10 mouse cellular contexts compared by ENCODE assay signal in the genomic region with DNA sequence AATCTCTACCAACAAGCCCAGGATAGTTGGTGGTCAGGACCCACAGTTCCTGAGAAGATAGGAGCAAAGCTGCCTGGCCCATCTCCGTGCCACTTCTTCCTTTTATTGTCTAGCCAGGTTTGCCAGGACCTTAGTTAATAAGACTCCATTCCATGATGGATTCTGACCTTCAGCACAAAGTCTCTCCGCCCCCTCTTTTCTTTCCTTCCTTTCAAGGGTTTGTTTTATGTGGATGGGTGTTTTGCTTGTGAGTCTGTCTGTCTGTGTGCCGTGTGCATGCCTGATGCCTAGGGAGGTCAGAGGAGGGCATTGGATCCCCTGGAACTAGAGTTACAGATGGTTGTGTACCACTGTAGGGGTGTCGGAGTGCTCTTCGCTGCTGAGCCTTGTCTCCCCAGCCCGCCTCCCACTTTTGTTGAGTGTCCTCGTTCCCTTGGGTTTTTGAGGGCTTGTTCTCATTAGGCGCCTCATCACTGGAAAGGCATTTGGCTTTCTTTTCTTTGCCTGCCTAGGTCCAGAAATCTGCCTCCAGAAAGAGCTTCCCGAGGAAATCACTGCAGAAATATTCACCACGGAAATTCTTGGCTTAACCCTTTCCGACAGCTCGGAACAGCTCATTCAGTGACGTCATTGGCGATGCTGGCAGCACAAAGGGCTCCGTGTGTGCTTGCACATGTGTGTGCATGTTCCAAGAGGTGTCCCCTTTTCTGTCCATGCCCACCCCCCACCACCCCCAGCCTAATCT. TPM values are rescaled to one million over a fixed set of nuclear protein-coding genes. Genes with fewer than 3 reads are reported as not detected.
A peak's percentile ranks its signal among the peaks of the same experiment; 100 is the strongest.
DNase-seq lines count a peak whose midpoint lies in the region; ATAC-seq lines count a peak whose summit lies in the region.
"Had no signal": no experiment of that assay in that cellular context is flagged by ENCODE, and none has a peak within 500 bp of the region (broad histone marks: within the 10 kb centered on the region; RNA-seq: fewer than 3 reads in every experiment).

No protein-coding gene starts in this region.

- peaks cover 30% of the 10 kb centered on the region for H3K4me1 ChIP-seq in kidney, embryonic 16.5 days (ENCODE audit: insufficient read depth, low read length)
- 0 out of 2 replicates have a peak, but pooled peaks cover 4% of the 10 kb centered on the region for H3K4me1 ChIP-seq in stomach, embryonic 15.5 days
- H3K4me1 ChIP-seq in liver, embryonic 11.5 days (replicated peaks; ENCODE audit: control insufficient read depth, insufficient read depth, low read length): no peaks in the 10 kb centered on the region

- DNase-seq in retina, postnatal 1 day: peak; percentile 59
- DNase-seq in retina, embryonic 14.5 days (ENCODE audit: low spot score): no peak
- DNase-seq in gastrocnemius, adult 8-10 months (ENCODE audit: low spot score in 2 of 2): peak; percentile 11 to 13
- no peak for DNase-seq in thymus, postnatal 4 days
- DNase-seq in liver, embryonic 11.5 days (ENCODE audit: low spot score): no peak

- 0 out of 2 replicates have a peak overlapping the region, but pooled peaks have one; percentile 27 for H3K9ac ChIP-seq in kidney, embryonic 16.5 days (replicated peaks; ENCODE audit: low read length)
- H3K9ac ChIP-seq in stomach, embryonic 15.5 days: no peak overlapping the region
- no peak overlapping the region for H3K9ac ChIP-seq in liver, embryonic 11.5 days (ENCODE audit: low read depth, low read length)
- H3K9ac ChIP-seq: neural tube, embryonic 15.5 days had no signal

- peak overlapping the region; percentile 68 for H3K27ac ChIP-seq in kidney, embryonic 16.5 days (ENCODE audit: low read length)
- H3K27ac ChIP-seq in stomach, embryonic 15.5 days: 0 out of 2 replicates have a peak overlapping the region, but pooled peaks have one; percentile 19
- no peak overlapping the region for H3K27ac ChIP-seq in liver, embryonic 11.5 days (ENCODE audit: low read depth, low read length)
- H3K27ac ChIP-seq: neural tube, embryonic 15.5 days had no signal

- no peaks in the 10 kb centered on the region for H3K9me3 ChIP-seq in kidney, embryonic 16.5 days (ENCODE audit: low read length)
- no peaks in the 10 kb centered on the region for H3K9me3 ChIP-seq in stomach, embryonic 15.5 days
- H3K9me3 ChIP-seq in liver, embryonic 11.5 days (ENCODE audit: control insufficient read depth, low read length): no peaks in the 10 kb centered on the region
- H3K9me3 ChIP-seq: neural tube, embryonic 15.5 days had no signal

- H3K4me3 ChIP-seq in kidney, embryonic 16.5 days (ENCODE audit: low read length): no peak overlapping the region
- no peak overlapping the region for H3K4me3 ChIP-seq in stomach, embryonic 15.5 days (replicated peaks)
- no peak overlapping the region for H3K4me3 ChIP-seq in liver, embryonic 11.5 days (ENCODE audit: low read depth, low read length)
- H3K4me3 ChIP-seq: erythroblast, embryonic 14.5 days; neural tube, embryonic 15.5 days had no signal

- no peaks in the 10 kb centered on the region for H3K36me3 ChIP-seq in kidney, embryonic 16.5 days (ENCODE audit: insufficient read depth, low read length)
- no peaks in the 10 kb centered on the region for H3K36me3 ChIP-seq in stomach, embryonic 15.5 days
- H3K36me3 ChIP-seq in liver, embryonic 11.5 days (ENCODE audit: control insufficient read depth, insufficient read depth, low read length): no peaks in the 10 kb centered on the region
- H3K36me3 ChIP-seq: neural tube, embryonic 15.5 days had no signal

- WGBS in kidney, embryonic 16.5 days: 71% methylated on average over 15 of the region's 15 CpGs
- 59% methylated on average over 15 of the region's 15 CpGs for WGBS in stomach, embryonic 15.5 days
- 79% methylated on average over 15 of the region's 15 CpGs for WGBS in liver, embryonic 11.5 days

- no peaks in the 10 kb centered on the region for H3K27me3 ChIP-seq in kidney, embryonic 16.5 days (ENCODE audit: insufficient read depth, low read length)
- no peaks in the 10 kb centered on the region for H3K27me3 ChIP-seq in stomach, embryonic 15.5 days (replicated peaks)
- no peaks in the 10 kb centered on the region for H3K27me3 ChIP-seq in liver, embryonic 11.5 days (replicated peaks; ENCODE audit: control insufficient read depth, insufficient read depth, low read length)
- H3K27me3 ChIP-seq: neural tube, embryonic 15.5 days had no signal

- H3K4me2 ChIP-seq in kidney, embryonic 16.5 days (replicated peaks; ENCODE audit: low read depth, low read length): no peak overlapping the region
- no peak overlapping the region for H3K4me2 ChIP-seq in stomach, embryonic 15.5 days
- no peak overlapping the region for H3K4me2 ChIP-seq in liver, embryonic 11.5 days
- H3K4me2 ChIP-seq: neural tube, embryonic 15.5 days had no signal

- ATAC-seq in kidney, embryonic 16.5 days (ENCODE audit: low FRiP score, low TSS enrichment): no peak
- no peak for ATAC-seq in stomach, embryonic 15.5 days (ENCODE audit: insufficient read depth, low FRiP score, low read depth)
- ATAC-seq in CD4-positive, CD25-positive, alpha-beta regulatory T cell, adult 4 months: no peak
- no peak for ATAC-seq in liver, embryonic 11.5 days (replicated peaks; ENCODE audit: low FRiP score)

RNA-seq across cellular contexts. Expression of gene Bcl7a, which starts 17.5 kb away (rescaled TPM):
- total RNA-seq in gastrocnemius, adult 8-10 months (2022): 1 to 10 TPM; 7.3 to 9.6 (median 7.9) TPM
- 40.0 and 47.9 TPM in 2 replicates for polyA plus RNA-seq in kidney, embryonic 16.5 days (2015; fragmentation: Nextera tagmentation; extraction: Ambion mirVana)
- polyA plus RNA-seq in stomach, embryonic 15.5 days (2015; fragmentation: Nextera tagmentation; extraction: Ambion mirVana): 19.9 and 21.0 TPM in 2 replicates
- polyA plus RNA-seq in CD4-positive, CD25-positive, alpha-beta regulatory T cell, adult 4 months (2017; shearing (Covaris generic)): 1 to 10 TPM; 7.2 to 9.8 TPM
- polyA plus RNA-seq in liver, embryonic 11.5 days (2014; fragmentation: Nextera tagmentation; extraction: Ambion mirVana): 18.2 and 21.1 TPM in 2 replicates

Comparison
In these comparisons a context has a peak if more than half of its experiments do, and no peak if none do; other contexts are left out.
1. DNase-seq: peak in retina, postnatal 1 day (single experiment) and gastrocnemius, adult 8-10 months (2 of 2); none in retina, embryonic 14.5 days (single experiment), thymus, postnatal 4 days (single experiment) and liver, embryonic 11.5 days (single experiment).